Mouse (Mus musculus): ENCODE data around the gene Cpt2. TPM values are rescaled to one million over a fixed set of nuclear protein-coding genes. Genes with fewer than 3 reads are reported as not detected.

Cpt2 gene
- polyA plus RNA-seq, 1 experiment from 2014 or later, result 19.4 TPM

GRCm38 (mm10) chr4:107856958-107857686 lies 66.3 kb downstream of the Cpt2 start:
- Histone ChIP-seq H3K27ac (0 out of 2 replicates have a peak overlapping the region, but pooled peaks have one; percentile 2), H3K9ac (no peak overlapping the region), H3K27me3 (ENCODE audit: control insufficient read depth, insufficient read depth, low read length) (no peaks in the 10 kb centered on the region), H3K9me3 (ENCODE audit: control insufficient read depth, low read length) (no peaks in the 10 kb centered on the region), H3K4me1 (replicated peaks; ENCODE audit: control insufficient read depth, insufficient read depth, low read length) (no peaks in the 10 kb centered on the region), H3K4me2 (replicated peaks) (no peak overlapping the region), H3K36me3 (replicated peaks; ENCODE audit: control insufficient read depth, insufficient read depth) (peaks cover 98% of the 10 kb centered on the region), H3K4me3 (replicated peaks; ENCODE audit: low read length) (no peak overlapping the region)
- no peak for DNase-seq (ENCODE audit: low spot score)
- ATAC-seq (ENCODE audit: low FRiP score), result no peak
- WGBS, result 68% methylated on average over 11 of the region's 11 CpGs

Other genes with a start within 250 kb of the Cpt2 start
- 6.8 and 7.6 TPM in 2 replicates for gene Dmrtb1, start 239.4 kb downstream of the Cpt2 start, polyA plus RNA-seq (2014; fragmentation: Nextera tagmentation; extraction: Ambion mirVana)
- 62.2 and 69.5 TPM in 2 replicates for gene Lrp8, start 121.3 kb downstream of the Cpt2 start, polyA plus RNA-seq (2014; fragmentation: Nextera tagmentation; extraction: Ambion mirVana)
- 109 and 115 TPM in 2 replicates for gene Magoh, start 43.9 kb downstream of the Cpt2 start, polyA plus RNA-seq (2014; fragmentation: Nextera tagmentation; extraction: Ambion mirVana)
- gene 0610037L13Rik, start 33.8 kb downstream of the Cpt2 start, polyA plus RNA-seq (2014; fragmentation: Nextera tagmentation; extraction: Ambion mirVana), result 96.5 and 97.5 TPM in 2 replicates
- 0.08 TPM in 1 of 2 replicates, not detected in the other for gene Slc1a7, start 44.7 kb upstream of the Cpt2 start, polyA plus RNA-seq (2014; fragmentation: Nextera tagmentation; extraction: Ambion mirVana)
- 0.29 and 0.68 TPM in 2 replicates for gene Podn, start 172.8 kb upstream of the Cpt2 start, polyA plus RNA-seq (2014; fragmentation: Nextera tagmentation; extraction: Ambion mirVana)
- 218 and 225 TPM in 2 replicates for gene Scp2, start 221.4 kb upstream of the Cpt2 start, polyA plus RNA-seq (2014; fragmentation: Nextera tagmentation; extraction: Ambion mirVana)
- gene Echdc2, start 241.8 kb upstream of the Cpt2 start, polyA plus RNA-seq (2014; fragmentation: Nextera tagmentation; extraction: Ambion mirVana), result 8.8 and 11.1 TPM in 2 replicates